ENCODE assay signal across 15 mouse cellular contexts in genomic region chr6:4008501-4009040, GRCm38 (mm10). TPM values are rescaled to one million over a fixed set of nuclear protein-coding genes. Genes with fewer than 3 reads are reported as not detected.
DNase-seq lines count a peak whose midpoint lies in the region.
"Had no signal": no experiment of that assay in that cellular context is flagged by ENCODE, and none has a peak within 500 bp of the region (broad histone marks: within the 10 kb centered on the region; RNA-seq: fewer than 3 reads in every experiment).

No protein-coding gene starts in this region.

- DNase-seq in gastrocnemius, adult 18-20 months (ENCODE audit: low spot score), result peak; percentile 18
- no peak for DNase-seq in gastrocnemius, adult 8-10 months (ENCODE audit: low spot score in 2 of 2)
- DNase-seq in heart, adult 9 months (ENCODE audit: low spot score in 2 of 2), result peak; percentile 54 to 61
- no peak for DNase-seq in heart, postnatal 25 days (ENCODE audit: low spot score)
- peak; percentile 3 for DNase-seq in R1 (ENCODE audit: low read depth, low spot score)
- DNase-seq in lung, postnatal 14 days, result peak; percentile 45
- no peak for DNase-seq in right cerebral cortex, adult 18-20 months
- DNase-seq in adrenal gland, postnatal 4 days (ENCODE audit: low spot score in 2 of 2), result no peak
- DNase-seq: adrenal gland, adult 2 months; cerebellum, adult 18-20 months; liver; liver, postnatal 0 days had no signal

- intact Hi-C loops in heart, postnatal 25 days (cut with DNase I), result loop anchor here (5.0 to 10.0 kb wide), 2 partner anchors 74 to 96 kb away; no protein-coding TSS in a partner anchor

RNA-seq across cellular contexts. Expression of gene Gng11, which starts 4.9 kb away (rescaled TPM):
- 10 to 100 TPM; 12.6 to 24.8 TPM for total RNA-seq in gastrocnemius, adult 18-20 months (2021)
- 10 to 100 TPM; 11.7 to 24.8 (median 15.6) TPM for total RNA-seq in gastrocnemius, adult 8-10 months (2022)
- total RNA-seq in heart, postnatal 25 days (2021), result 10 to 100 TPM; 70.8 to 71.5 TPM
- total RNA-seq in adrenal gland, postnatal 4 days (2021), result 10 to 100 TPM; 52.0 to 55.3 TPM
- total RNA-seq: MEL had no signal

RNA-seq across cellular contexts. Expression of gene Gngt1, which starts 15.0 kb away (rescaled TPM):
- total RNA-seq in gastrocnemius, adult 18-20 months (2021), result not detected
- not detected for total RNA-seq in gastrocnemius, adult 8-10 months (2022)
- total RNA-seq in heart, postnatal 25 days (2021), result not detected
- not detected for total RNA-seq in adrenal gland, postnatal 4 days (2021)
- total RNA-seq: adrenal gland, adult 2 months; layer of hippocampus, adult 18-20 months; left cerebral cortex, postnatal 36 days; MEL had no signal

RNA-seq across cellular contexts. Expression of gene Tfpi2, which starts 19.9 kb away (rescaled TPM):
- total RNA-seq in gastrocnemius, adult 18-20 months (2021), result under 1 TPM; 0.25 to 0.38 TPM
- under 1 TPM in 1 of 4 experiments, not detected in 3; 0.24 TPM for total RNA-seq in gastrocnemius, adult 8-10 months (2022)
- 1 to 10 TPM; 1.2 to 1.5 TPM for total RNA-seq in heart, postnatal 25 days (2021)
- total RNA-seq in adrenal gland, postnatal 4 days (2021), result 1 to 10 TPM; 3.3 to 5.6 TPM
- total RNA-seq: layer of hippocampus, adult 18-20 months; left cerebral cortex, postnatal 36 days; MEL had no signal

Comparison
In these comparisons a context has a peak if more than half of its experiments do, and no peak if none do; other contexts are left out.
1. DNase-seq: peak in gastrocnemius, adult 18-20 months (single experiment), heart, adult 9 months (2 of 2), R1 (single experiment) and lung, postnatal 14 days (single experiment); none in gastrocnemius, adult 8-10 months (0 of 2), heart, postnatal 25 days (single experiment), right cerebral cortex, adult 18-20 months (single experiment) and adrenal gland, postnatal 4 days (0 of 2).